Mouse (Mus musculus): ENCODE results near the gene Klc2.

DNA sequence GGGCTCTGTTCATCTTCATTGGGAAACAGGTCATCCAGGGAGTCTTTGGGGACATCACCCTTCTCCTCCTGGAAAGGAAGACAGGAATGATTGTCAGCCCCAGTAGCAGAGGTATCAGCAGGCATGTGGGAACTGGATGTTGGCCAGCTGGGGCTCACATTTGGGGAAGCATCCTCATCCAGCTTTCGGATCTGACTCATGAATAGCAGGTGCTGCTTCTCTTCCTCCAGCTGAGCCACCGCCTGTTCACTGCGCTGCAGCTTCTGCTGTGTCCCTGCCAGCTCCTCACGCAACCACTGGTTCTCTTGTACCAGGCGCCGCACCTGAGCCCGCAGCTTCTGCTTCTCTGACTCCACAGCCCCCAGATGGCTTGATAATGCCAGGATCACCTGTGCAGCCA lies 4.6 kb downstream of the Klc2 start:
- TF ChIP-seq CTCF (IDR thresholded peaks at IDR 0.05; ENCODE audit: borderline replicate concordance, insufficient read depth, low read depth, low read length): no peak
- TF ChIP-seq POLR2A (IDR thresholded peaks at IDR 0.05; ENCODE audit: borderline replicate concordance, insufficient read depth, low read length): no peak
